Mouse (Mus musculus) hematopoietic stem cell, adult 5-6 weeks (primary cell): ENCODE results near the gene Cnih3. TPM values are rescaled to one million over a fixed set of nuclear protein-coding genes. Genes with fewer than 3 reads are reported as not detected.
A peak's percentile ranks its signal among the peaks of the same experiment; 100 is the strongest.

Source experiments
- ATAC-seq, 2 experiments: fragments of 125-278 bp in 1 of 2; replicated peaks in 1 of 2; 2 replicates each; pipeline ENCODE4 v1.8.0; 2016 to 2017; ENCODE audit warnings: inconsistent platforms in 2 of 2, mild to moderate bottlenecking in 2 of 2, moderate number of reproducible peaks in 2 of 2, low read depth in 1 of 2, moderate TSS enrichment in 1 of 2; ENCODE audit not compliant: low FRiP score in 2 of 2, poor library complexity in 2 of 2, severe bottlenecking in 2 of 2, insufficient read depth in 1 of 2, low TSS enrichment in 1 of 2
- total RNA-seq: library from RNA; stranded (forward); fragments of 172-1452, 232-1000 nt; gene quantifications from 2 replicates; pipeline ENCODE4 v1.2.3, GENCODE M21; 2017

The Cnih3 gene
- total RNA-seq, result not detected in 2 replicates

DNA sequence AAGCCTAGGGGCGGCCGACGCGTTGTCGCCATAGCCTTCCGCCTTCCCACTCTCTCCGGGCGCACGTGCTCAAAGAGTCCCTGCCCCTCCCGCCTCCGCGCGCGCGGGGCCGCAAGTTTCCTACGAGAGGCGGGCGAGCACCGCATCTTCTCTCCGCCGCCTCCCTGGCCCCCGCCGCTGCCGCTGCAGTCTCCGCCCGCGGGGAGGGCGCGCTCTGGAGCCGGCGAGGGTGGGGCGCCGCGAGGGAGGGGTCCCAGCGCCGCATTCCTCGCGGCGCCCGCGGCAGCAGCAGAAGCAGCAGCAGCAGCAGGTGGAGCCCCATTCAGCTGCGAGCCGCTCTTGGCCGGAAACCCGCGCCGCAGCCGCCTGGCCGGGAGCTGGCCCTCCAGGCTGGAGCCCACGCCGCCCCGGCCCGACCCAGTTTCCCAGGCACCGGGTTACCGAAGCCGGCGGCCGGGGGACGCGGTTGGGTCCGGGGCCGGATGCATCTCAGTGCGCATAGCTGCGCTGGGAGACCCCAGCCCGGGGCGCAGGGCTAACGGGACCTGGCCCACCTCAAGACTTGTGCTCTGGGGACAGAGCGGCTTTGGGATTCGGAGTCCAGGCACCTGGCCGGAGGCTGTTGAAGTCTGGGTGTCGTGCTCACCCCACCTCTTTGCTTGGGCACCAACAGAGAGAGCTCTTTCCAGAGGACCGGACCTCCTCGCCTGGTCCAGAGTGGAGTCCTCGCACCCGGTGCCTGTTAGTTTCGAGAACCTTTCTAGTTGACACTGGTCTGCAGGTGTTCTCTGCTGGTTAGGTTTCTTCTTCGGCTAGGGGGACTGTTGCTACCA lies at the start of gene Cnih3:
Cnih3 (plus strand) TSS at position 262 of the 833 bp plus-strand sequence.
- peak; percentile 19 to 21; a peak in 1 of 4 replicates for ATAC-seq

DNA sequence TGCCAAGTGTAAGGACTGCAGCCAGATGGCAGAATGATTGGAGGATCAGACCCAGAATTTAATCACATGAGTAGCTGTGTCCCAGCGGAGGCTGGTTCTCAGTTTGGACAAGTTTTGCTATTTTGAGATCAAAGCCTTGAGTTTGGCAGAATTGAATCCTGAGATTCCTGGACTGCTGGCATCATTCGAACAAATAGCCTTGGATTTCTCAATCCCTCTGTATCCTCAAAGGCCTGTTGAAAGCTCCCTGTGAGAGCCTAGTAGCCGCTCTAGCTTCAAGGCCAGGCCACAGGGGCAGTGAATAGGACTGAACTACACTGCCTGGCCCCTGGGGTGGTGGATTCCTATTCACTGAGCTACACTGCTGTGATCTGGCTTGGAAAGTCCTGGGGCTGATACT lies 44.4 kb upstream of the Cnih3 start:
- no peak for ATAC-seq

DNA sequence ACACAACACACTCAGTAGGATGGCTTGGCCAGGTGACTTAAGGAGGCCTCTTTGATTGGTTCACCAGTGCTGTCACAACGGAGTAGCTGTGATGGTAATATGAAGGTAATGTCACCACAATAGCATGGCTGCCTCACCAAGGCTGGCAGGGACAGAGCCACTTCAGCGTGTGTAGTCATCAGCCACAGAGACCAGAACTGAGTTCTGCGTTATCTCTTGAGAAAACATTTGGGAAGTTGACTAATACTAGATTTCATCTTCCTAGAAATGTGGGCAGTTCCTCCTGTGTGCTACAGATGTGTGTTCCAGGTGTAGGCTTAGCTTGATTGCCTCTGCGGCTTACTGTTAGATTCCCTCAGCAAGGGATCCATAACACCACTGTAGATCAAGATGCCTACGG lies 41.7 kb upstream of the Cnih3 start:
- peak in 1 of 2 experiments; percentile 79; a peak in 1 of 4 replicates for ATAC-seq

DNA sequence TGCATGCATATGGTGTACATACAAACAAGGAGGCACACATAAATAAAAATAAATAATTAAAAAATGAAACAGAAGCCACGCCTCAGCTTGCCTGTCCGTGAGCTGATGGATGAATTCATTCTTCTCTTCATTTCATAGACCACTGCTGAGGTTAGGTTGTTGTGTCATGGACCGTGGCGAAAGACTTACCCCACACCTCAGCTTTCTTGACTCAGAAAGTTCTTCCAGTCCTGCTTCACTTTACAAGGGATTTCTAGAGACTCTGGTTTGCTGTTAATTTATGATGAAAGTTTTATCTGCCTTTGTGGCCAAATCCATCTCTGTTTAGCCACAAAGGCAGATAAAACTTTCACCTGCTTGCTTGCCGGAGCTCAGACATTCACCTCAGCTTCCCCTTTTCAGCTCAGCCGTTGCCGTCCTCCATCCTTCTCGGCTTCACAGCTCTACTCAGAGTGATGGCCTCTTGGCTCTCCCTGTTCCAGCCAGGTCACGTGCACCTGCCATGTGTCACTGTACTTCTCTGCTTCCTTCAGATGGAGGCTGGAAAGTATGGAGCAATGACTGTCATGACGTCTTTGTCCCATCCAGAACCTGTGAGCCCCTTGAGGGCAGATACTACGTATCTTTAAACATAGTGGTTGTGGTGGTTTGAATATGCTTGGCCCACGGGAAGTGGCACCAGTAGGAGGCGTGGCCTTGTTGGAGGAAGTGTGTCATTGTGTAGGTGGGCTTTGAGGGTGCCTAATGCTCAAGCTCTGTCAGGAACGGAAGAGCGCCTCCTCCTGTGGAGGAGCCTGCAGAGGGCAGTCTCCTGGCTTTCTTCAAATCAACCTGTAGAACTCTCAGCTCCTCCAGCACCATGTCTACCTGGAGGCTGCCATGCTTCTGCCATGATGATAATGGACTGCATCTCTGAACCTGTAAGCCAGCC lies 40.0 kb upstream of the Cnih3 start:
- ATAC-seq, result peak; percentile 58 to 73

DNA sequence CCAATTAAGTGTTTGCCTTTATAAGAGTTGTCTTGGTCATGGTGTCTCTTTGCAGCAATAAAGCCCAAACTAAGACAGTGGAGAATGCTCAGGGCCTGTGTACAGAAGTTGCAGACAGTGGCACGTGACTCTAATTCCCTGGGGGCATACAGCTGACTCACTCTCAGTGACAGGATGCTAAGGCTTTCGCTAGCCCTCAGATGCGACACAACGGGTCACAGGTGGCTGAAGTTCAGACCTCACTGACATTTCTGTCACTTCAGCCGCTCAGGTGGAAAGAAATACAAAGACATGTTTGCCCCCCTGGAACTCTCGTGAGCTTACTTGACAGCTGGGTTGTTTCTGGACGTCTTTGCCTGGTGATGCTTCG lies 39.4 kb upstream of the Cnih3 start:
- ATAC-seq, result no peak

DNA sequence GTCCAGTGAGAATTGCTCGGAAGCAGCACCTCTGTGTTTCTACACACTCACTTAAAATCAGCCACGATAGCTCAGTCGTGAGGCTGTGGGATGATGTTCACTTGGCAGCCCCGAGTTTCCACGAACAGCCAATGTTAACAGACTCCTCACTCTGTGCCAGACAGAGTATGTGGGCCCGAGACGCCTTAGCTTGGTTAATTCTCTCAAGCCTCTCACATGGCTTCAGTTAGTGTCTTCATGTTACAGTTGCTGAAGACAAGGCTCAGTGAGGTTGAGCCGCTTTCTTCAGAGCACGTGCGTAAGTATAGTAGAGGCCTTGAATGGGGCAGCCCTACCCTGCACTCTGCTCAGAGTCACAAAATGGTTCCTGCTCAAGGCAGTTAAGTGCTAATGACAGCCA lies 38.1 kb upstream of the Cnih3 start:
- ATAC-seq, result no peak

DNA sequence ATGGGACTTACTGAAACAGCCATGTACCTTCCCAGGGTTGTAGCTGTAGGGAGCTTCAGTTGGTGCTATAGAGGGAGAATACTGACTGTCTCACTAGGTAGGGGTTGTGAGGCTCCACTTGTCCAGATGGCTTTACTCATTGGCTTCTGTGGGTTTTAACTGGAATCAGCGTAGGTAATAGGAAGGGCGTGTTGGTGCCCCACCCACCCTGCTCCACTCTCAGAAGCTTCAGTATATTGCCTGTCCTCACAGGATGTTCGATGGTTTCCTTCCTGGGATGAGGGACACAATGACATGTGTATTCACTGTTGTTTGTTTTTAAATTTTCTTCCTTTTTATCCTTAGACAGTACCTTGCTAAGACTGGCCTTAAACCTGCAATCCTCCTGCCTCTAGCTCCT lies 37.1 kb upstream of the Cnih3 start:
- ATAC-seq, result no peak

DNA sequence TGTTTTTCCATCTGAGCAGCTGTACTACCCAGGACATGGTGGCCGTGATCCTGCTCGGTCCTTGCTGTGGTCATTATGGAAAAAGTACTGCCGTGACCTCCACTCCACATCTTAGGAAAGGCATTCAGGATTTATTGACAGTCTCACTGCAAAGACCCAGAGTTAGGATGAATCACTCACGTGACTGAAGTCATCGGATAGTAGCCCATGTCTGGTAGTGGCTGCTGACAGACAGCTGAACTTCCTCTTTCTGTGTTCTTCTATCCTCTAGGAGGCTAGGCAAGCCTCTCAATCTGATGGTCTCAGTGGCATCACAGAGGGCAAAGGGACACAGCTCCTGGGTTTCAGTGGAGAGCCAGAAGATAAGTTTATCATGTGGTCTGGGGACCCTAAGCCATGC lies 35.9 kb upstream of the Cnih3 start:
- ATAC-seq, result peak in 1 of 2 experiments; percentile 48; a peak in 2 of 4 replicates

DNA sequence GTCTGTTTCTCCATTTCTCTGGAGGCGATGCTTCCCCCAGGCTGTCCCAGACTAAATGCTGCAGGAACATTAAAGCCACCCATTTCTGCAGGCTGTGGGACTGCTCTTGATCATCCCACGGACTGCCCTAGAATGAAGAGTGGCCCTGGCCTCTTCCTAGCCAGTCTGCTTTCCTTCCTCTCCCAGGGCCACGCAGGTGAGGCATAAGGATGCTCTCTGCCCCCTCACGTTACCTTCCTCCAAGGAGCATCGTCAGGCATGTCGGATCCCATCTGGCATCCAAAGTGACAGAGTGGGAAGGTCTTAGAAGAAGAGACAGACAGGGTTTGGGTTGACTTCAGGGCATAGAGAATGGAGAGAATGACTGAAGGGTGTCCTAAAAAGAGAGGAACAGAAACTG lies 33.0 kb upstream of the Cnih3 start:
- no peak for ATAC-seq

DNA sequence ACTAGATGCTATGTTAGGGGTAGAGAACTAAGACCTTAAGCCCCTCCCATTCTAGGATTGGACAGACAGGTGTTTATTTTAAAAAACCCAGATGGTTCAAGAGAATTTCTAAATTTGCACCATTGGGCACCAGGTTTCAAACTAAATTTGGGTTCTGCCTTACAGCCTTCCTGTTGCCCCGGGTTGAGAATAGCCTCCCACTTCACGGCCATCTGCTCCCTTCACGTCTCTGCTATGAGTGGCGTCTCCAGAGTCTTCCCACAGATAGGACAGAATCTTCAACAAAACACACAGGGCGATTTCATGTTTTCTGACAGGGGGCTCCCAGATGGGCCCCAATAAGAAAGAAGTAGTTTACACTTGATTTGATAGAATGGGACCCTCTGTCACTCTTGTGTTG lies 31.3 kb upstream of the Cnih3 start:
- no peak for ATAC-seq

DNA sequence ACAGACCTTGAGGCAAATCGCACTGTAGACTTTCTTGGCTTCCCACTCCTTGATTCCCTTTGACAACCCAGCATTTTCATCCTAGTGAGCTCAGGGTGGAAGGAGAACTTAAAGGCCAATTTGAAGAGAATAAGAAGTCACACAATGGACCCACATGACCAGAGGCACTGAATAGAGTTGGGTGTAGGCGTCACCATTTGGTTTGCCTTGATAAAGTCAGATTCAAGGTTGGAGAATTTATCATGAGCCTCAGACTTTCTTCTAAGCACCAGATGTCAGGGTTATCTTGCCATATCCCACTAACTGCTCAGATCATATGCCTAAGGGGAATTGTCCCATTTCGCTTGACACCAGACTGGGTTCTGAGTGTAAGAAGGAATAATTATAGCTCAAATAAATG lies 29.3 kb upstream of the Cnih3 start:
- ATAC-seq, result no peak

DNA sequence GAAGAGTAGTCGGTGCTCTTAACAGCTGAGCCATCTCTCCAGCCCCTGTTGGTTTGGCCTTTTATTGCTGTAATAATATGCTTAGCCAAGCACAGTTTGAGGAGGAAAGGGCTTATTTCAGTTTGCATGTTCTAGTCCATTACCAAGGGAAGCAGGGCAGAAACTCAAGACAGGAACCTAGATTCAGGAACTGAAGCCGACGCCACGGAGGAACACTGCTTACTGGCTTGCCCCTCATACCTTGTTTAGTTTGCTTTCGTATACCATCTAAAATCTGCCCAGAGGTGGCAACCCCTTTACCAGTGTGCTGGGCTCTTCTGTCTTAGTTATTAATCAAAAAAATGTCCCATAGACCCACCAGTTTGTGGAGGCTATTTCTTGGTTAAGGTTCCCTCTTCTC lies 25.3 kb upstream of the Cnih3 start:
- ATAC-seq, result no peak

DNA sequence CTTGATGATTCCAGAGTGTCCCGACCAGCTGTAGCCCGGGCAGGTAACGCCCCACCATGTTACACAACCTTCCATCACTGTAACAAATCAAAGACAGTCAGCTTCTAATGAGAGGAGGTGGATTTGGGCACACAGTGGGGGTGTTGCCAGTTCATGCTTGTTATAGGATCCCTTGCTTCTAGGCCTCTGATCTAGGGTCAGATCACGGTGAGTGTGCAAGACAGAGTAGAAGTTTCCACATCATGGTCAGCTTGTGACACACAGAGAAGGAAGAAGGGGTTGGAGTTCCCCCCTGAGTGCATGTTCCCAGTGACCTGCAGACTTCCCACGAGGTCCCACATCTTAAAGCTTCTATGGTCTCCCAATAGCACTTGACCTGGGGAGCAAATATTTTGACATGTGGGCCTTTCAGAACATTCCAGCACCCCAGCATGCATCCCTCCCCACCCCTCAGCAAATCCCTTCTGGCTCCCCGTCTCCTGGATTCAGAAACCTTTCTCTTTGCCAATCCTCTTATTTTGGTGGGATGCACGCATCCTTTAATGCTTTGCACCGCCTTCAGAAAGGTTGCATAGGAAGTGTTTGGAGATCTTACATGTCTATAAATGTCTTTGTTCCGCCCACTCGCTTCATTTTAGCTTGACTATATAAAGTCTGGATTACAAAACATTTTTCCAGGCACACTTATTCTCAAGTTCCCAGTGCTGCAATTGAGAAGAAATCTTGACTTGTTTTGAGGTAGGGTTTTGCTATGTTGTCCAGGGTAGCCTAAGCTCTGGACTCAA lies 24.6 kb upstream of the Cnih3 start:
- peak in 1 of 2 experiments; percentile 56; a peak in 2 of 4 replicates for ATAC-seq

DNA sequence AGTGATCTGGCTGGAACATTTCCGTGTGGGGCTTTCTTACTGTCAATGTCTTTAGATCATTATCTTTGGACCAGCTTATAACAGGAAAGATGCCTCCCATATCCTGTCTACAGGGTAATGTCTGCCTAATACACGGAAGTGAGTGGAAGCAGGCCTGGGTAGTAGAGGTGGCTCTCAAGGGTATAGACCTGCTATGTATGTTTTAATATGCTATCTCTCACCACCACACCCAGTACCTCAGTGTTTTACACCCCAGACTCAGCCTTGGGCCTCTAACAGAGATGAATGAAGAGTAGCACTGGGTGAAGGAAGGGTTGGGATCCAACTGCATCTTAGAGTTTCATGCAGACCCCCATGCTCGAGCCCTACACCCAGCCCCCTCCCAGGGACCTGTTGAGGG lies 23.3 kb upstream of the Cnih3 start:
- ATAC-seq, result no peak

DNA sequence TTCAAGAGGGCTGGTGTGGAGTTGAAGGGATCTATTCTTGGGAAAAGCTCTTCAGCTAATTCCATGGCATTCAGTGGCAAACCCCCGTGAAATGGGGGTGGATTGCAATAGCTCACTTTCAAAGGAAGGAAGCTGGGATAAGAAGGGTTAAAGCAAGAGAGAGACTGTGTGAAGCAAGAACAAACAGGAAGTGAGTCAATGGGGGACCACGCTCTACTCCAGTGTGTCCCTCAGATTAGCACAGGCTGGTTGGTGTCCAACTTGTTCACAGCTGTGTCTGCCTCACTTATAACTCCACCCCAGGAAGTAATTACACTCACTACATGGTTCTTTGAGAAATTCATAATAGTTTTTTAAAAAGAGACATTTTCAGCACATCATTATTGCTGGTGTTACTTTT lies 19.8 kb upstream of the Cnih3 start:
- ATAC-seq, result peak; percentile 51 to 71; a peak in 2 of 4 replicates

DNA sequence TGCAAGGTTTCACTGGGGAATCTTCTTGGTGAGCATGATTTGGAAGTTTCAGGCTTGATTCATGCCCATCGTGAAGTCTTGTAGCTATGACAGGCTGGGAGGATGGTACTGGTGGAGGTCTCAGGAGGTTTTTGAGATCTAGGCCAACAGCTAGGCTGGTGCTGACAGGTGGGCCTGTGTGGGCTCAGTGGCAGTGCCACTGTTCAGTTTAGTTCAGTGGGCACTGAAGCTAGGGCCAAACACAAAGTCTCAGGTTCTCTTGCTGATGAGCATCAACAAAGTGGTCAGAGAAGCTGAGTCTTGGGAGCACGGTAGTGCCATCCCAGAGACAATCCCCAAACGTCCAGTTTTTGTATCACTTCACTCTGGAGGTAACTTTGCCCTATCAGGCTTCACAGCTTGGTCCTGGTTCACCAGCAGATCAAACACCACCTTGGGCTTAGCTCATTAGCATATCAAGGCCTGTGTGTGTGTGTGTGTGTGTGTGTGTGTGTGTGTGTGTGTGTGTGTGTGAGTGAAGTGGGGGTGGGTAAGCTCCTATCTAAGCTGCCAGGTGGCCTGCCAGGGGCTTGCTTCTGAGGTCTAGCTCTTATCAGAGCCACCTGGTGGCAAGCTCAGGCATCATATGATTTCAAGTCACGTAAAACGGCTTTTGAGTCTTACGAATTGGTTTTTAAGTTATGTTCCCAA lies 18.0 kb upstream of the Cnih3 start:
- ATAC-seq, result peak in 1 of 2 experiments; percentile 11; a peak in 1 of 4 replicates

DNA sequence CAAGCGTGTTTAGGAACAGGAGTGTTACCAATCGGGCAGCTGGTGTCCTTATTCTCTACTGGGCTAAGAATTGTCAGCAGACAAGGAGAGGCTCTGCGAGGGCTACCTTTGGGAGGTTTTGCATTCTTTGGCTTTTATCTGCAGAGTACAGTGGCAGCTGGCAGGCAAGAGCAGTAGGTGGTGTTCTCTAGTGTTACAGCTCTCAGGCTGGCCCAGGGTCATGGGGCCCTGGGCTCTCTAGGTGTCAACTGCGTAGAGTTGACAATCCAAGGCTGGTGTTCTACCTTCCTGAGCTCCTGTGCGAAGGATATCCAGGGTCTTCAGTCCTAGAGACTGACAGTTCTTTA lies 17.4 kb upstream of the Cnih3 start:
- ATAC-seq, result peak in 1 of 2 experiments; percentile 30; a peak in 2 of 4 replicates
